Mouse (Mus musculus) fat pad, adult 2 months (tissue): ENCODE measurements around the gene Lrwd1.
"Not testable (repeated sequence)": the region's sequence is repeated elsewhere in the genome, so short reads cannot be mapped to it uniquely, and the experiment has no call there.

Source experiments
- DNase-seq: peaks from one replicate; pipeline ENCODE4 v3.0.0-alpha.2; 2011; ENCODE audit warnings: low read depth, low spot score; ENCODE audit errors: extremely low read depth

Lrwd1 gene

DNA sequence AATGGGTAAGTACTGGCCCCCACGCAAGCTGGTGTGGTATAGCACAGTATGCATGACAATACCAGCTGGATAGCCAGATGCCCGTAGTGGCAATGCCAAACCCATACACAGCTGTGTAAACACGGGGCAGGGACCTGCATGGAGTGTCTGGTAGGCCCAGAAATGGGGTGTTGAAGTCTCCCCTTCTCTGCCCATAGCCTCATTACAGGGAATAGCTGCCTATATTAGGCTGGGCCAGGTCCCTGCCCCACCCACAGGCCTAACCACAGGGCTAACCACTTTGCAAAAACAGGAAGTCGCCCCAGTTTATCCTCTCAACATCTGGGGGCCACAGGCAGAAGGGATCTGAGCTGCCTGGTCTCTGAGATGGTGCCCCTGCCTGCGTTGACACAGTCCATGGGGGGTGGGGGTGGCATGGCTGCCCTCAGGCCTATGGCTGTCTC lies 13.3 kb upstream of the Lrwd1 start:
- DNase-seq: not testable (repeated sequence)

GRCm38 (mm10) chr5:136147704-136148103 lies 11.8 kb upstream of the Lrwd1 start:
- no peak for DNase-seq

DNA sequence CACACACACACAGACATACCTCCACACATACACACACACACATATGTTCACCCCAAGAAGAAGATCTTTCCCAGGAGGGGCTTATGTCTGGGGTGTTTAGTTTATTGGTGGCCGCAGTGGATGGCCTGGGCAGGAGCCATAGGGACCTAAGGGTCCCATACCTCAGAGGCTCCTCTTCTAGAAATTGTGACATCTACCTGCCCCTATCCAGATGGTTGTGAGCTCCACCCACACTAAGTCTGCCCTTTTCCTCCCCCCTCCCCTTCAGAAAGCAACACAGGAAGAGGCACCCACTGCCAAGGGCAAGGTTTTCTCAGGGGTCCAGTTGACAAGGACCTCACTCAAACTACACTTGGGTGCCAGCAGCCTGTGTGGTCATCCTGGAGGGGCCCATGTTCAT lies 11.1 kb upstream of the Lrwd1 start:
- no peak for DNase-seq

- no peak for DNase-seq
These were observed 8.9 kb upstream of the Lrwd1 start for GRCm38 (mm10) chr5:136144606-136145430.

DNA sequence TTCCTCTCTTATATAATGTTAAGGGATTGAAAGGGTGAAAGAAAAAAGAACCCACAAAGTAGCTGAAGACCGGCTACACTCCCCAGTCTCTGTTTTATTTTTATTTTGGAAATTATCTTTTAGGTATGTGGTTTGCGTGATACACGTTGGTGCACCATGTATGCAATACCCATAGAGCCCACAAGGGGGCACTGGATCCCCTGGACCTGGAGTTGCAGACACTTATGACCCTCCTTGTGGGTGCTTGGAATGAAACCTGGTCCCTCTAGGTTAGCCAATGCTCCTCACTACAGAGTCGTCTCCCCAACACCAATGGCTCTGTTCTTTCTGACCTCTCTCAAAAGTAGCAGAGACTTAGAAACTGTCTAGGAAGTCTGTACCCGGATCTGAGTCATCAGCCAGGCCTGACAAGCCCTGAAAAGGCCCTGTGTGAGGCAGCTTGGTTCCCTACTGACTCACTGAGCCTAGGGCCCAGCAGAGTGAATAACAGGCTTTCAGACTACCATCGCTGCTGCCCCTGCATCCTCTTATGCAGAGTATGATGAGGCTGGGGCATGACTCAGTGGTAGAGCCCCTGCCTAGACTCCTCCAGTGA lies 7.4 kb upstream of the Lrwd1 start:
- DNase-seq: no peak

DNA sequence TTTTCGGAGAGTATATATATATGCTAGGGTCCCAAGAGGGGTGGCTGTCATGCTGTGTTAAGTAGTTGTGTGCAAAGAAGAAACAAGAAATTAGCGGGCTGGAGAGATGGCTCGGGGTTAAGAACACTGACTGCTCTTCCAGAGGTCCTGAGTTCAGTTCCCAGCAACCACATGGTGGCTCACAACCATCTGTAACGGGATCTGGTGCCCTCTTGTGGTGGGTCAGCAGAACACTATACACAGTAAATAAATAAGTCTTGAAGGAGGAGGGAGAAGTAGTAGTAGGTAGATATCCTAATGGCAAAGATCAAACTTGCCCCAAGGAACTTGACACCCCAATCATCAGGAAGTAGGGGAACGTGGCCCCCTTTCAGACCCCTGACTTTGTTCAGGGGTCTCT lies 6.9 kb upstream of the Lrwd1 start:
- DNase-seq: no peak

DNA sequence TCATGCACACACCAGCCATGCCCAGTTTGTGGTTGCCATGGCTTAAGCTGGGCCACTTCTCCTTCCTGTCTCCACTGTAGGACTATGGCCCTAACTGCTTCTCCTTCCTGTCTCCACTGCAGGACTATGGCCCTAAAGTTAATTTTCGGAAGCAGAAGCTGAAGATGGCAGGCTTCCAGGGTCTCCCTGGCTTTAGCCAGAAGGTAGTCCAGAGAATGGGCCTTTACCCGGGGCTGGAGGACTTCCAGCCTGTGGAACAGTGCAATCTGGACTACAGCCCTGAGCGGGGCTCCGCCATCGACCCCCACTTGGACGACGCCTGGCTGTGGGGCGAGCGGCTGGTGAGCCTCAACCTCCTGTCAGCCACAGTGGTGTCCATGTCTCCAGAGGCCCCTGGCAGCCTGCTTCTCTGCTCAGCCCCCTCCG lies 4.2 kb upstream of the Lrwd1 start:
- no peak for DNase-seq

DNA sequence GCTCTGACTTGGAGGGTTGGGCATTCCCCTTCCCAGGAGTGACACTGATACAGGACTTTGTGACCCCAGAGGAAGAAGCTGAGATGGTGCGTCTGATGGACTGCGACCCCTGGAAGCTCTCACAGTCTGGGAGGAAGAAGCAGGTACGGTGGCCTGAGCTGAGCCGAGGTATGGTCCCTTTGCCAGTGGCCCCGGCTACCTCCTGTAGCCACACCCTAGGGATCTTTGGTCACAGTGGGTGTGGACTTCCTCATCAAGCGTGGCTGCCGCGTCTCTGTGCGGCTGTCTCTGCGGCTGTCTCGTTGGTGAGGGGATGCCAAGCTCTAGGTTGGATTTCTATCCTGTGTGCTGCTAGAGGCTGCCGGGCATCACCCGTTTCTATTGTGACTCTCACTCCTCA lies 3.5 kb upstream of the Lrwd1 start:
- no peak for DNase-seq

- no peak for DNase-seq
These were observed 1.9 kb upstream of the Lrwd1 start for GRCm38 (mm10) chr5:136137658-136138274.

GRCm38 (mm10) chr5:136136292-136136990 lies 567 bp upstream of the Lrwd1 start:
- no peak for DNase-seq

- no peak for DNase-seq
These were observed 13.7 kb downstream of the Lrwd1 start for GRCm38 (mm10) chr5:136122165-136122564.

DNA sequence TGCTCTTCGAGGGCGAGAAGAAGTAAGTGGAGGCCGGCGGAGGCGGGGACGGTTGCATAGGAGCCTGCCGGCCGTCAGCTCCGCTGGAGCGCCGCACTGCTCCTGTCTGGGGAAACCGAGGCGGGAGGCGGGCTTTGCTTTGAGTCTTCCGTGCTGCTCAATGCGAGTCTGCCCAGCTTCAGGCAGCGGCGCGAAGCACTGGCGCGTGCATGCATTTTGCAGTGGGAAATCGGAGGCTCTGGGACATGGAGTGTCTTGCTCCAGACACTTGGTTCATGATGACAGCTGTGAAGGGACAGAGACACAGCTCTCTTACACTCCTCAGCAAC lies 19.1 kb downstream of the Lrwd1 start:
- DNase-seq: no peak

DNA sequence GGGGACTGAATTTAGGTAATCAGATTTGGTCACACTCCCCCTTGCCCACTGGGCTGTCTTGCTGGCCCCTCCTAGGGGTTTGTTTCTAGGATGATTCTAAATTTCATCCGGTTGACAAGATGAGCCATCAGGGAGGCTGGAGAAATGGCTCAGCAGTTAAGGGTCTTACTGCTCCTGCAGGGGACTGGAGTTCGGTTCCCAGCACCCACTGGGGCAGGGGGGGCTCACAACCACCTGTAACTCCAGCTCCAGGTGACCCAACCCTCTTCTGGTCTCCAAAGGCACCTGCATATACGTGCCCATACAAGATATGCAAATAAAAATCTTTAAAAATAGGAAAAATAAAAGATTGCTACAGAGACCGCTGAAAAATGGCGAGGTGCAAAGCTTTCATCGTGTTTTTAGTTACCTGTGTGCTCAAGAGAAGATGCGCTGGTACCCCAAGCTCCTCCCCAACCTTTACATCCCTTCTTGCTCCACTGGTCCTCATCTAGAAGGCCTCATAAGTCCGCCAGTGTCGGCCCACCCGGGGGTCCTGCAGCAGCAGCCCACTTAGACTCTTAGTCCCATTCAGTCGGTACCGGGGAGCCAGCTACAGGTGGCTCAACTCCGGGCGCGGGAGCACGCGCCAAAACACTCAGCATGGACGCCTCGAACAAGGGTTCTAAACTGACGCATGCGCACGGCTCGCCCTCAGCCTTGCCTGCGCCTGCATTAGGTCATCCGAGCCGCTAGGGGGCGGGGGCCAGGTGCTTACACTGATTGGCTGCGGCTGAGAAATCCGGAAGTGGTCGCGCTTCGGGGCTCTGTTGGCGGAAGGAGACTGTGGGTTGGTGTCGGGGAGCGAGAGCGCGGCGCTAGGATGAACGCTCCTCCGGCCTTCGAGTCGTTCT lies 19.7 kb downstream of the Lrwd1 start, which contains the start of gene Polr2j:
Gene Polr2j (plus strand): TSS at position 741 of the 893 bp plus-strand sequence.
- DNase-seq: no peak

DNA sequence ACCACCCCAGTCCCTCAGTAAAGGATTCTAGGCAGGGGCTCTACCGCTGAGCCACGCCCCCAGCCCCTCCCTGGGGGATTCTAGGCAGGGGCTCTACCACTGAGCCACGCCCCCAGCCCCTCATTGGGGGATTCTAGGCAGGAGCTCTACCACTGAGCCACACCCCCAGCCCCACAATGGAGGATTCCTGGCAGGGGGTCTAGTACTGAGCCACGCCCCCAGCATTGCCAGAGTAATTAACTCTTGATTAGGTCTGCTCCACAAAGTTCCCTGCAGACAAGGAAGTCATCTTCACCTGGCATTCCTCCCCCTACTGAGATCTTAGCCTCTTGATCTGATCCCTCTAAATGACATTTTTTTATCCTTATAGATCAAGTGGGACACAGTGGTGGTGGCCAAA lies 22.3 kb downstream of the Lrwd1 start:
- DNase-seq: not testable (repeated sequence)

DNA sequence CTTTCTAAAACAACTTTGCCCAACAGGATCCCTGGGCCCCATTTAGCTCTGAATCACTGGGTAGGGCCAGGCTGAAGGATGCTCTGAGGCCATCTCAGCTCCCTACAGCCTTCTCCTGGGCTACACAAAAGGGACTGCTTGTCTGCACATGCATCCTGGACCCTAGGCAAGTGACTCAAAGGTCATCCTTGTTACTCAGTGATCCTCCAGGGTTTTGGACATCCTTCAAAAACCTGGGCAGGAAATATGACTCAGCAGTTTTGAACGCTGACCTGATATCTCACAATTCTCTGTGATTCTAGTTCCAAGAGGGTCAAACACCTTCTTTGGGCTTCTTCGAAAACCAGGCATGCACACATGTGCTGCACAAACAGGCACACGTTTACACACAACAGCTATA lies 26.8 kb downstream of the Lrwd1 start:
- DNase-seq: no peak

DNA sequence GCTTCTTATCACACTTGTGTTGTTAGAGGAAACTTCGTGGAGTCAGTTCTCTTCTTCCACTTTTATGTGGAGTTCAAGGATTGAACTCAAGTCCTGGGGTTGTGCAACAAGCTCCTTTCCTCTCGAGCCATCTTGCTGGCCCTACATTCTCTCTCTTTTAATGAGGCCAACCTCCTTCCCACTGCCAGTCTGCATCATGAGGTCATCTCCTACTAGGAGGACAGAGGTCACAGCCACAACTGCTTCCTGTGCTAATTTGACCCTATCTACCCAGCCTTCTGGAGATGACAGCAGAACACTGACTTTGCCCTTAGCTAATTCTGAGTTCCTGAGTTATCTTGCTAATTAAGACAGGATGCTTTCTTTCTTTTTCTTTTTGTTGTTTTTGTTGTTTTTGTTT lies 27.4 kb downstream of the Lrwd1 start:
- DNase-seq: no peak

DNA sequence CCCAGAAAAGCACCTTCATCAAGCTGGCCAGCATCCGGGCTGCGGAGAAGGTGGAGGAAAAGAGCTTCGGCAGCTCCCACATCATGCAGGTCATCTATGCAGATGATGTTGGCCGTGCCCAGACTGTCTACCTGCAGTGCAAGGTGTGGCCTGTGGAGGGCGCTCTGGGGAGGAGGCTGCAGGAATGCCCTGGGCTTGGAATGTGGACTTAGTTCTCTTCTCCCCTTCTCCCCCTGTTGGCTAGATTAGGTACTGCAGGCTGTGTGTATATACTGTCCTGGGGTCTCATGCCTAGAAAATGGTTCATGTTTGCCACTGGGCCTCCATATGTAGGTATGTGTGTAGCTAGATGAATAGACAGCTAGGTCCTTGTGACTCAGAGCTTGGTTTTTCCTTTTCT lies 31.4 kb downstream of the Lrwd1 start:
- DNase-seq: no peak

GRCm38 (mm10) chr5:136102099-136102820 lies 33.6 kb downstream of the Lrwd1 start:
- no peak for DNase-seq

DNA sequence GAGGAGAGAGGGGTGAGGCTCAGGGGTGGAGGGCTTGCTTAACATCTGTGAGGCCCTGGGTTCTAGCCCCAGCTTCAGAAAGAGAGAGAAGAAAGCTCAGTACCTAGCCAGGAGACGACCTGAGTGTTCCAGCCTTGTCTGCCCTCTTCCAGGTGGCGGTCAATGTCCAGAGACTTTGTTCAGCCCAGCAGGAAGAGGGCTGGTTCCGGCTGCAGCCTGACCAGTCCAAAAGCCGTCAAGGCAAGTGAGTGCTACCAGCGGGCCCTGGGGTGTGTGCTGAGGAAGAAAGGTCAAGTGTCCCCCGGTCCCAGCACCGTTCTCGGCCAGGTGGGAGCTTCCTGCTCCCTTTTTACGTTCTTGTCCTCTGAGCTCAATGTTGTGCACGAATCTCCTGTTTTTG lies 37.3 kb downstream of the Lrwd1 start:
- DNase-seq: no peak

DNA sequence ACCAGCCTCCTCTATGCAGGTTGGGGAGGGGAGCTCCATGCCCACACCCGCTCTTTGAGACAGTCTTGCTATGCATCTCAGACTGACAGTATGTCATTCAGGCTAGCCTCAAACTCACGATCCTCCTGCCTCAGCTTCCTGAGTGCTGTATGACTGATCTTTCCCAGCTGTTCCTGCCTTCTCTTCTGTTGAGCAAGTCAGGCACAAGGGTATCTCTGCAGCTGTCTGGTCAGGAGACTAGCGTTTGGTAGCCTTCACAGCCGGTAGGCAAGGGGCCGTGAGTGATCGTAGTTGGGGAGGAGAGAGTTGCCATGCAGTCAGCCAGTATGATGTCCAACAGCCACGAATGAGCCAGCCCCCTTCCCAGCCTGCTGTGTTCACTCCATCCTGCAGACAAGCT lies 40.8 kb downstream of the Lrwd1 start:
- DNase-seq: no peak
